Mouse (Mus musculus): ENCODE data around the gene Tgtp1. TPM values are rescaled to one million over a fixed set of nuclear protein-coding genes. Genes with fewer than 3 reads are reported as not detected.

The Tgtp1 gene
- total RNA-seq, 2 experiments from 2014 or later: 0.11 TPM; not detected in 1

Other genes with a start within 250 kb of the Tgtp1 start
- gene Rack1, start 193.8 kb downstream of the Tgtp1 start, total RNA-seq (2021): 100 to 1,000 TPM; 345 to 360 TPM
- 10 to 100 TPM; 44.0 to 48.2 TPM for gene Trim41, start 176.8 kb downstream of the Tgtp1 start, total RNA-seq (2021)
- 1 to 10 TPM; 3.0 to 3.1 TPM for gene Trim7, start 168.0 kb downstream of the Tgtp1 start, total RNA-seq (2021)
- gene Gm12184, start 167.5 kb downstream of the Tgtp1 start, total RNA-seq (2021): 1 to 10 TPM in 1 of 2 experiments, under 1 TPM in 1; 0.75 to 1.6 TPM
- 1 to 10 TPM; 2.8 to 3.6 TPM for gene Irgm1, start 122.5 kb downstream of the Tgtp1 start, total RNA-seq (2021)
- gene Gm5431, start 92.0 kb downstream of the Tgtp1 start, total RNA-seq (2021): under 1 TPM; 0.28 to 0.43 TPM
- gene Psme2b, start 48.0 kb downstream of the Tgtp1 start, total RNA-seq (2021): 1 to 10 TPM; 1.2 to 1.3 TPM
- gene Olfr56, start 15.3 kb downstream of the Tgtp1 start, total RNA-seq (2021): not detected
- under 1 TPM; 0.77 to 0.90 TPM for gene 9930111J21Rik1, start 14.8 kb downstream of the Tgtp1 start, total RNA-seq (2021)
- gene Gm12185, start 1.9 kb downstream of the Tgtp1 start, total RNA-seq (2021): not detected
- gene 9930111J21Rik2, start 57.1 kb upstream of the Tgtp1 start, total RNA-seq (2021): 1 to 10 TPM in 1 of 2 experiments, under 1 TPM in 1; 0.85 to 1.2 TPM
- gene Tgtp2, start 70.0 kb upstream of the Tgtp1 start, total RNA-seq (2021): not detected
- under 1 TPM; 0.45 to 0.61 TPM for gene Ifi47, start 82.4 kb upstream of the Tgtp1 start, total RNA-seq (2021)
- not detected for gene Olfr1396, start 120.7 kb upstream of the Tgtp1 start, total RNA-seq (2021)
- not detected for gene Olfr1395, start 148.1 kb upstream of the Tgtp1 start, total RNA-seq (2021)
- not detected for gene Olfr1394, start 160.2 kb upstream of the Tgtp1 start, total RNA-seq (2021)
- under 1 TPM; 0.11 to 0.59 TPM for gene Btnl9, start 193.0 kb upstream of the Tgtp1 start, total RNA-seq (2021)
- gene Zfp62, start 209.1 kb upstream of the Tgtp1 start, total RNA-seq (2021): 10 to 100 TPM; 37.4 to 40.4 TPM